Mouse (Mus musculus): ENCODE results near the gene Mtmr3. TPM values are rescaled to one million over a fixed set of nuclear protein-coding genes. Genes with fewer than 3 reads are reported as not detected.

The Mtmr3 gene
- polyA plus RNA-seq, 1 experiment from 2014 or later: 34.4 TPM

Other genes with a start within 250 kb of the Mtmr3 start
- not detected in 2 replicates for gene Hormad2, start 153.8 kb downstream of the Mtmr3 start, polyA plus RNA-seq (2015; fragmentation: Nextera tagmentation; extraction: Ambion mirVana)
- gene Gm11032, start 25.2 kb upstream of the Mtmr3 start, polyA plus RNA-seq (2015; fragmentation: Nextera tagmentation; extraction: Ambion mirVana): not detected in 2 replicates
- 21.1 and 21.4 TPM in 2 replicates for gene Ascc2, start 42.9 kb upstream of the Mtmr3 start, polyA plus RNA-seq (2015; fragmentation: Nextera tagmentation; extraction: Ambion mirVana)
- 678 and 743 TPM in 2 replicates for gene Uqcr10, start 109.5 kb upstream of the Mtmr3 start, polyA plus RNA-seq (2015; fragmentation: Nextera tagmentation; extraction: Ambion mirVana)
- gene Zmat5, start 109.8 kb upstream of the Mtmr3 start, polyA plus RNA-seq (2015; fragmentation: Nextera tagmentation; extraction: Ambion mirVana): 62.2 and 63.8 TPM in 2 replicates
- 2.3 and 2.7 TPM in 2 replicates for gene Cabp7, start 151.9 kb upstream of the Mtmr3 start, polyA plus RNA-seq (2015; fragmentation: Nextera tagmentation; extraction: Ambion mirVana)

Measured in hindbrain, embryonic 15.5 days (tissue).